Mouse (Mus musculus): ENCODE measurements around the gene Gm1043. TPM values are rescaled to one million over a fixed set of nuclear protein-coding genes. Genes with fewer than 3 reads are reported as not detected.
A peak's percentile ranks its signal among the peaks of the same experiment; 100 is the strongest.

The Gm1043 gene
- polyA plus RNA-seq, 1 experiment from 2014 or later = not detected

- DNase-seq (ENCODE audit: low read depth, low spot score) = no peak
- in situ Hi-C loops (cut with MboI; ENCODE audit: low pct_unique_long_range_greater_than_20kb) = no loop called here
- ChIA-PET POLR2A (interaction anchor here (0.6 kb wide), 1 partner anchor 11 kb away, joined by 3 read pairs; no protein-coding TSS in a partner anchor), CTCF (interaction anchor here (1.5 kb wide), 1 partner anchor 9 kb away, joined by 4 read pairs; no protein-coding TSS in a partner anchor)
- H3K27me3 ChIP-seq = peaks cover 16% of the 10 kb centered on the region
- TF ChIP-seq CTCF (IDR thresholded peaks at IDR 0.05) = no peak
- ATAC-seq = no peak
These were observed 18.2 kb upstream of the Gm1043 start for GRCm38 (mm10) chr5:37066703-37067568.

DNA sequence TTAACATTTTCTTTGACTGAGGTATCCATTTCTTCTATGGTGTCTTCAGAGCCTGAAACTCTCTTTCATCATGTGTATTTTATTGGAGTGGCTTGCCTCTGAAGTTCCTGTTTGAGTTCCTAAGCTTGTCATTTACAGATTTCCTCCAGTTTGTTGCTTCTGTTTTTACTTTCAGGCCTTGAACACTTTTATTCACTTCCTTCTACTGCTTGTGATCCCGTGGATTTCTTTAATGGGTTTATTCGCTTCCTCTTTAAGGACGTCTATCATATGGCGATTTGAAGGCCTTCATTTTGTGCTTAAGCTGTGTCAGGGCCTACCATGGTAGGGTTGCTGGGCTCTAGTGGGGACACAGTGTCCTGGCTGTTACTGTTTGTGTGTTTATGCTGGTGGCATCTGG, 11.5 kb upstream of the Gm1043 start:
- ChIA-PET CTCF (no interaction called here), POLR2A (no interaction called here)
- in situ Hi-C loops (cut with MboI; ENCODE audit: low pct_unique_long_range_greater_than_20kb) = no loop called here
- no peak for TF ChIP-seq CTCF (IDR thresholded peaks at IDR 0.05)
- ATAC-seq (no peak), DNase-seq (ENCODE audit: low read depth, low spot score) (no peak)
- peaks cover 28% of the 10 kb centered on the region for H3K27me3 ChIP-seq

- in situ Hi-C loops (cut with MboI; ENCODE audit: low pct_unique_long_range_greater_than_20kb) = no loop called here
- TF ChIP-seq CTCF (IDR thresholded peaks at IDR 0.05) = no peak
- peak; percentile 50 for DNase-seq (ENCODE audit: low read depth, low spot score)
- peak; percentile 40 for ATAC-seq
- H3K27me3 ChIP-seq = peaks cover 28% of the 10 kb centered on the region
- POLR2A ChIA-PET = no interaction called here
- CTCF ChIA-PET = interaction anchor here (1.7 kb wide), 1 partner anchor 11 kb away, joined by 4 read pairs; no protein-coding TSS in a partner anchor
These were observed 8.4 kb upstream of the Gm1043 start for GRCm38 (mm10) chr5:37076692-37077329.

GRCm38 (mm10) chr5:37077330-37077698, 7.9 kb upstream of the Gm1043 start:
- ChIA-PET POLR2A (no interaction called here), CTCF (no interaction called here)
- peaks cover 23% of the 10 kb centered on the region for H3K27me3 ChIP-seq
- peak; percentile 24 for ATAC-seq
- in situ Hi-C loops (cut with MboI; ENCODE audit: low pct_unique_long_range_greater_than_20kb) = no loop called here
- DNase-seq (ENCODE audit: low read depth, low spot score) = no peak
- TF ChIP-seq CTCF (IDR thresholded peaks at IDR 0.05) = no peak

- ChIA-PET CTCF (no interaction called here), POLR2A (no interaction called here)
- peaks cover 11% of the 10 kb centered on the region for H3K27me3 ChIP-seq
- ATAC-seq = no peak
- DNase-seq (ENCODE audit: low read depth, low spot score) = no peak
- no peak for TF ChIP-seq CTCF (IDR thresholded peaks at IDR 0.05)
- in situ Hi-C loops (cut with MboI; ENCODE audit: low pct_unique_long_range_greater_than_20kb) = no loop called here
These were observed 5.7 kb upstream of the Gm1043 start for GRCm38 (mm10) chr5:37079484-37079883.

DNA sequence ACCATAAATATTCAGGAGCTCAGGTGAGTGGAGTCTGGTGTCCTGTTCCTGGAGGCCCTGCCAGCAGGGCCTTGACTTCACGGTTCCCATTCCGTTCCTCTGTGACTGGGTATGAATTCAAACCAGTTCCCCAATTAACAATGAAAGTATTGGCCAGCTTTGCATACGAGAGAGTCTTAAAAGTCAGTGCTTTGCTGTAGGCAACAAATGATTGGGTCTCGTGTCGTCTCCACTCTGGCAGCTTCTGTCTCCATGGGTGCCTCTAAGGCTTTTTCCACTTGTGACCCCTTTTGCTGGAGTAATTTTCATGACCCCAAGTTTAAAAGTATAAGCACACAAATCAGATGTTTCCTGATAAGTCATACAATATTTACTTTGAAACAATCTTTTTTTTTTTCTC, 4.6 kb upstream of the Gm1043 start:
- POLR2A ChIA-PET = no interaction called here
- CTCF ChIA-PET = interaction anchor here (1.5 kb wide), 1 partner anchor 16 kb away, joined by 3 read pairs; no protein-coding TSS in a partner anchor
- in situ Hi-C loops (cut with MboI; ENCODE audit: low pct_unique_long_range_greater_than_20kb) = no loop called here
- DNase-seq (ENCODE audit: low read depth, low spot score) = no peak
- no peak for ATAC-seq
- peaks cover 11% of the 10 kb centered on the region for H3K27me3 ChIP-seq
- no peak for TF ChIP-seq CTCF (IDR thresholded peaks at IDR 0.05)

DNA sequence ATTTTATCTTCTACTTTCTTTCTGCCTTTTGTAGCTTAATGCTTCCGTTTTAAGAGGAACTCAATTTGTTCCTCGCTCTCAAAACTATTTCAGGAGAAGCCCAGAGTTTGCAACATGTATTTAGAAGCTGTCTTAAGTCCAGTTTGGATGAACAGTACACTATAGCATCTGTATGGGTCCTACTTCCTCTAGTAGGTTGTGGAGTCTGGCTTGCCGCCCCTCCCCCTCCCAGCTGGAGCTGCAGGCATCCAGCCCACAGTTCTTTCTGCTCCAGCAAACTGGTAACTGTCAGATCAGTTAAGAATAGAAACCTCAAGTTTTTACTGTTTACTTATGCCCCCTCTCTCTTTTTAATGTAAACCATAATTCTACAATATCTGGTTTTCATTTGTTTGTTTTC, 2.8 kb upstream of the Gm1043 start:
- DNase-seq (ENCODE audit: low read depth, low spot score) = no peak
- no peak for TF ChIP-seq CTCF (IDR thresholded peaks at IDR 0.05)
- ChIA-PET CTCF (interaction anchor here (1.7 kb wide), 1 partner anchor 20 kb away, joined by 4 read pairs; no protein-coding TSS in a partner anchor), POLR2A (interaction anchor here (0.5 kb wide), 1 partner anchor 20 kb away, joined by 5 read pairs; no protein-coding TSS in a partner anchor)
- no peak for ATAC-seq
- peaks cover 5% of the 10 kb centered on the region for H3K27me3 ChIP-seq
- in situ Hi-C loops (cut with MboI; ENCODE audit: low pct_unique_long_range_greater_than_20kb) = no loop called here

DNA sequence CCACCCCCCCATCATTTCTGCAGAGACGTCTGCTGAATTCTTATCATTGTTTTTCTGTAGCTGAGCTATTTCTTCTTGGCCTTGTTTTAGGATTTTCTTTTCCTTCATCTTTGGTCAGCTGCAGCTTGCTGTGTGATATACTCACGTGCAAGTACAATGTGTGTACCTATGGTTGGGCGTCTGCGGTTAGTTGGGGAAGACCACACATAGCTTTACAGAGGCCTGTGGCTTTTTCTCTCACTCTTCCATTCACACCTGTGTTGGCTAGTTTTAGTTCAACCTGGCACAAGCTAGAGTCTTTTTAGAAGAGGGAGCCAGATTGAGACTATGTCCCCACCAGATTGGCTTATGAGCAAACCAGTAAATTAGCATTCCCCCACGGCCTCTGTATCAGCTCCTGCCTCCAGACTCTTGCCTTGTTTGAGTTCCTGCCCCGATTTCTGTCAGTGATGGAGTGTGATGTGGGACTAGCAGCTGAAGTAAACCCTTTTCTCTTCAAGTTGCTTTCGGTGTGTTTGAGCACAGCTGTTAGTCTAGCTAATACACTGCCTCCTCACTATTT, 1.9 kb upstream of the Gm1043 start:
- peaks cover 5% of the 10 kb centered on the region for H3K27me3 ChIP-seq
- CTCF ChIA-PET = interaction anchor here (1.5 kb wide), 1 partner anchor 26 kb away, joined by 4 read pairs; no protein-coding TSS in a partner anchor
- POLR2A ChIA-PET = no interaction called here
- in situ Hi-C loops (cut with MboI; ENCODE audit: low pct_unique_long_range_greater_than_20kb) = no loop called here
- no peak for TF ChIP-seq CTCF (IDR thresholded peaks at IDR 0.05)
- DNase-seq (ENCODE audit: low read depth, low spot score) (no peak), ATAC-seq (no peak)

GRCm38 (mm10) chr5:37083850-37084249, 1.3 kb upstream of the Gm1043 start:
- peaks cover 5% of the 10 kb centered on the region for H3K27me3 ChIP-seq
- CTCF ChIA-PET = interaction anchor here (1.5 kb wide), 1 partner anchor 25 kb away, joined by 4 read pairs; no protein-coding TSS in a partner anchor
- in situ Hi-C loops (cut with MboI; ENCODE audit: low pct_unique_long_range_greater_than_20kb) = no loop called here
- DNase-seq (ENCODE audit: low read depth, low spot score) = no peak
- ATAC-seq = no peak
- POLR2A ChIA-PET = no interaction called here
- TF ChIP-seq CTCF (IDR thresholded peaks at IDR 0.05) = no peak

DNA sequence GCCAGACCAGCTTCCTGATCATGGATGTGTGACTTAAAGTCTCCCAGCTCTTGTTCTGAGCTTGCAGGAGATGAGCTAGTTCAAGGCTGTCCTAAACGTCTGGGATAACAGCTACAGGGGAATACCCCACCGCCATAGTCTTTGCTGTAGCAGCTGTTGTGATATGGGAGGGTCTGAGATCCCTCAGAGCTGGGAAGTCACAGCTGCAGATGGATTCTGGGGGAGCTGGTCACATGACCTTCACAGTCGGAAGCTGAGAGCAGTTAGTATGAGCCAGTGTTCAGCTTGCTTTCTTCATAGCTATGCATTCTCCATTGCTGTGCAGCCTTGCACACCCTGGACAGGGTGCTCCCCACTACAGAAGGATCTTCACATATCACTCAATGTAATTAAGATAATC, 748 bp downstream of the Gm1043 start:
- DNase-seq (ENCODE audit: low read depth, low spot score) (no peak), ATAC-seq (no peak)
- POLR2A ChIA-PET = no interaction called here
- in situ Hi-C loops (cut with MboI; ENCODE audit: low pct_unique_long_range_greater_than_20kb) = no loop called here
- CTCF ChIA-PET = interaction anchor here (1.0 to 1.3 kb wide), 3 partner anchors 10 to 138 kb away, joined by 3 read pairs; no protein-coding TSS in a partner anchor
- no peak for TF ChIP-seq CTCF (IDR thresholded peaks at IDR 0.05)
- peaks cover under 1% of the 10 kb centered on the region for H3K27me3 ChIP-seq

DNA sequence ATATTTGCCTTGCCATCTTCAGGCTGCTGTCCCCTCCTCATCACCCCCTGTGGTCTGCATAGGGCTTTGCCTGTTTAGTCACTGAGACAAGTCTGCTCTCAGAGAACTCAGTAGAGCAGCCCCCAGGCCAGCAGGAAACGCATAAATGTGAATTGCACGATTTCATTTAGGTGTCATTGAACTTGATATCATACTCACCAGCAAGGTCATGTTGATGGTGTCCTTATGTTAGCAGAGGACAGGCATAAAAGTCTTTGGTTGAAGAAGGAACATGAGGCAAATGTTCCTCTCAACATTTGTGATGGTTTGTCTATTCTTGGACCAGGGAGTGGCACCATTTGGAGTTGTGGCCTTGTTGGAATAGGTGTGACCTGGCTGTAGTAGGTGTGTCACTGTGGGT, 2.6 kb downstream of the Gm1043 start:
- peaks cover 6% of the 10 kb centered on the region for H3K27me3 ChIP-seq
- ChIA-PET POLR2A (no interaction called here), CTCF (no interaction called here)
- DNase-seq (ENCODE audit: low read depth, low spot score) (no peak), ATAC-seq (no peak)
- no peak for TF ChIP-seq CTCF (IDR thresholded peaks at IDR 0.05)
- in situ Hi-C loops (cut with MboI; ENCODE audit: low pct_unique_long_range_greater_than_20kb) = no loop called here
